Comparison of ENCODE assay signal across 8 mouse cellular contexts in genomic region chr17:32351269-32351668, GRCm38 (mm10). TPM values are rescaled to one million over a fixed set of nuclear protein-coding genes. Genes with fewer than 3 reads are reported as not detected.
DNase-seq lines count a peak whose midpoint lies in the region; ATAC-seq and TF ChIP-seq lines count a peak whose summit lies in the region.

No protein-coding gene starts in this region.

- peaks cover 28% of the 10 kb centered on the region for H3K36me3 ChIP-seq in heart, embryonic 13.5 days
- H3K36me3 ChIP-seq in G1E (replicated peaks), result peaks cover 50% of the 10 kb centered on the region
- peaks cover 23% of the 10 kb centered on the region for H3K36me3 ChIP-seq in heart, postnatal 0 days (replicated peaks; ENCODE audit: control insufficient read depth, insufficient read depth, low read length)
- H3K36me3 ChIP-seq in liver, embryonic 14.5 days (replicated peaks; ENCODE audit: control insufficient read depth, insufficient read depth, low read depth), result peaks cover 21% of the 10 kb centered on the region

- H3K4me1 ChIP-seq in heart, embryonic 13.5 days, result peaks cover 22% of the 10 kb centered on the region
- H3K4me1 ChIP-seq in G1E (ENCODE audit: insufficient read depth, low read depth, low read length), result peaks cover 19% of the 10 kb centered on the region
- H3K4me1 ChIP-seq in heart, postnatal 0 days (ENCODE audit: control insufficient read depth, insufficient read depth), result peaks cover 20% of the 10 kb centered on the region; the same call in 1 of the 2 replicates
- peaks cover 13 to 17% of the 10 kb centered on the region in 2 experiments for H3K4me1 ChIP-seq in liver, embryonic 14.5 days (replicated peaks; ENCODE audit: control insufficient read depth in 2 of 2, insufficient read depth in 2 of 2, low read length in 1 of 2)

- ATAC-seq in heart, embryonic 13.5 days (ENCODE audit: extremely low read depth, insufficient number of reproducible peaks, low FRiP score, low TSS enrichment), result no peak
- no peak for ATAC-seq in G1E (ENCODE audit: extremely low read depth, insufficient number of reproducible peaks, low FRiP score, poor library complexity, severe bottlenecking)
- no peak for ATAC-seq in heart, postnatal 0 days (ENCODE audit: insufficient read depth, low read depth)
- no peak for ATAC-seq in liver, embryonic 14.5 days (ENCODE audit: insufficient read depth)

- no peaks in the 10 kb centered on the region for H3K9me3 ChIP-seq in heart, embryonic 13.5 days
- H3K9me3 ChIP-seq in G1E (replicated peaks), result no peaks in the 10 kb centered on the region
- H3K9me3 ChIP-seq in heart, postnatal 0 days (replicated peaks; ENCODE audit: control insufficient read depth, low read length), result no peaks in the 10 kb centered on the region
- no peaks in the 10 kb centered on the region for H3K9me3 ChIP-seq in liver, embryonic 14.5 days (ENCODE audit: control insufficient read depth, low read length)

- TF ChIP-seq CTCF in G1E (IDR thresholded peaks at IDR 0.05; ENCODE audit: low read depth, low read length), result no peak
- TF ChIP-seq CTCF in heart, postnatal 0 days (IDR thresholded peaks at IDR 0.05; ENCODE audit: low read depth), result no peak
- TF ChIP-seq CTCF in liver, embryonic 14.5 days (IDR thresholded peaks at IDR 0.05; ENCODE audit: low read depth), result no peak

- peak overlapping the region; percentile 84; the same call in 1 of the 2 replicates for H3K4me3 ChIP-seq in heart, embryonic 13.5 days
- peak overlapping the region; percentile 94; the same call in 1 of the 2 replicates for H3K4me3 ChIP-seq in G1E (ENCODE audit: low read depth, low read length)
- H3K4me3 ChIP-seq in heart, postnatal 0 days (ENCODE audit: low read depth, low read length), result peak overlapping the region; percentile 71; the same call in 1 of the 2 replicates
- H3K4me3 ChIP-seq in liver, embryonic 14.5 days (ENCODE audit: insufficient read depth in 1 of 2, low read depth in 2 of 2, low read length in 2 of 2), result peak overlapping the region; percentile 14 to 88; a peak in 3 of 4 replicates

- no peak for TF ChIP-seq EP300 in heart, postnatal 0 days (IDR thresholded peaks at IDR 0.05; ENCODE audit: low read depth)
- TF ChIP-seq EP300 in liver, embryonic 14.5 days (IDR thresholded peaks at IDR 0.05; ENCODE audit: low read depth), result no peak

- H3K4me2 ChIP-seq in heart, embryonic 13.5 days, result peak overlapping the region; percentile 83
- peak overlapping the region; percentile 72 for H3K4me2 ChIP-seq in heart, postnatal 0 days (ENCODE audit: low read depth, low read length)
- H3K4me2 ChIP-seq in liver, embryonic 14.5 days (ENCODE audit: low read depth), result peak overlapping the region; percentile 84

- WGBS in heart, embryonic 13.5 days, result 74% methylated on average over 3 of the region's 3 CpGs
- 74% methylated on average over 3 of the region's 3 CpGs for WGBS in heart, postnatal 0 days
- WGBS in liver, embryonic 14.5 days (ENCODE audit: insufficient replicate concordance), result 61% methylated on average over 3 of the region's 3 CpGs

- no peak for DNase-seq in heart, adult 18-20 months
- no peak for DNase-seq in G1E (ENCODE audit: low spot score)
- DNase-seq in heart, postnatal 0 days (ENCODE audit: low spot score), result no peak
- DNase-seq in liver, embryonic 14.5 days (ENCODE audit: low read depth in 3 of 3, low spot score in 3 of 3), result no peak
- no peak for DNase-seq in spleen, postnatal 14 days (ENCODE audit: low spot score in 2 of 2)
- no peak for DNase-seq in cerebellum, postnatal 4 days (ENCODE audit: low spot score in 2 of 2)
- DNase-seq in right cerebral cortex, postnatal 4 days, result no peak

- H3K27ac ChIP-seq in heart, embryonic 13.5 days (replicated peaks), result no peak overlapping the region
- H3K27ac ChIP-seq in heart, postnatal 0 days (ENCODE audit: low read depth), result no peak overlapping the region
- no peak overlapping the region for H3K27ac ChIP-seq in liver, embryonic 14.5 days

- no peaks in the 10 kb centered on the region for H3K27me3 ChIP-seq in heart, embryonic 13.5 days (replicated peaks)
- no peaks in the 10 kb centered on the region for H3K27me3 ChIP-seq in G1E (ENCODE audit: insufficient read depth, low read length)
- H3K27me3 ChIP-seq in heart, postnatal 0 days (ENCODE audit: control insufficient read depth, insufficient read depth, low read length), result no peaks in the 10 kb centered on the region
- no peaks in the 10 kb centered on the region for H3K27me3 ChIP-seq in liver, embryonic 14.5 days (ENCODE audit: control insufficient read depth, insufficient read depth, low read length)

- H3K9ac ChIP-seq in heart, embryonic 13.5 days, result no peak overlapping the region
- H3K9ac ChIP-seq in heart, postnatal 0 days (replicated peaks; ENCODE audit: low read depth, low read length), result no peak overlapping the region
- peak overlapping the region; percentile 51; the same call in 1 of the 2 replicates for H3K9ac ChIP-seq in liver, embryonic 14.5 days (replicated peaks)

RNA-seq across cellular contexts. Expression of gene Akap8l, which starts 0.9 kb away (rescaled TPM):
- 83.9 and 84.3 TPM in 2 replicates for polyA plus RNA-seq in heart, embryonic 13.5 days (2015; fragmentation: Nextera tagmentation; extraction: Ambion mirVana)
- total RNA-seq in heart, adult 18-20 months (2021), result 10 to 100 TPM; 39.1 to 44.6 TPM
- total RNA-seq in G1E (2014; fragmentation: Nextera tagmentation) (57.8 and 68.8 TPM in 2 replicates), G1E (2017) (44.4 and 57.6 TPM in 2 replicates)
- 80.3 and 101 TPM in 2 replicates for polyA plus RNA-seq in G1E (2012)
- total RNA-seq in heart, postnatal 0 days (2014; rRNA removed; ENCODE audit: low replicate concordance), result 38.5 and 80.6 TPM in 2 replicates
- polyA plus RNA-seq in heart, postnatal 0 days (2015; fragmentation: Nextera tagmentation; extraction: Ambion mirVana), result 66.4 and 70.8 TPM in 2 replicates
- 24.1 and 35.4 TPM in 2 replicates for polyA plus RNA-seq in liver, embryonic 14.5 days (2012; rRNA removed)
- 18.9 and 23.5 TPM in 2 replicates for polyA plus RNA-seq in liver, embryonic 14.5 days (2014; fragmentation: Nextera tagmentation; extraction: Ambion mirVana)

RNA-seq across cellular contexts. Expression of gene Akap8, which starts 30.2 kb away (rescaled TPM):
- polyA plus RNA-seq in heart, embryonic 13.5 days (2015; fragmentation: Nextera tagmentation; extraction: Ambion mirVana), result 65.8 and 67.8 TPM in 2 replicates
- 10 to 100 TPM; 40.2 to 44.3 TPM for total RNA-seq in heart, adult 18-20 months (2021)
- total RNA-seq in G1E (2014; fragmentation: Nextera tagmentation) (67.3 and 80.8 TPM in 2 replicates), G1E (2017) (119 and 132 TPM in 2 replicates)
- 251 and 272 TPM in 2 replicates for polyA plus RNA-seq in G1E (2012)
- 65.8 and 110 TPM in 2 replicates for total RNA-seq in heart, postnatal 0 days (2014; rRNA removed; ENCODE audit: low replicate concordance)
- 31.0 and 40.2 TPM in 2 replicates for polyA plus RNA-seq in heart, postnatal 0 days (2015; fragmentation: Nextera tagmentation; extraction: Ambion mirVana)
- 19.4 and 26.8 TPM in 2 replicates for polyA plus RNA-seq in liver, embryonic 14.5 days (2012; rRNA removed)
- polyA plus RNA-seq in liver, embryonic 14.5 days (2014; fragmentation: Nextera tagmentation; extraction: Ambion mirVana), result 12.3 and 12.6 TPM in 2 replicates

RNA-seq across cellular contexts. Expression of gene Wiz, which starts 38.0 kb away (rescaled TPM):
- 10.9 and 12.4 TPM in 2 replicates for polyA plus RNA-seq in heart, embryonic 13.5 days (2015; fragmentation: Nextera tagmentation; extraction: Ambion mirVana)
- 10 to 100 TPM; 15.0 to 19.0 TPM for total RNA-seq in heart, adult 18-20 months (2021)
- 66.2 and 66.7 TPM in 2 replicates for total RNA-seq in G1E (2014; fragmentation: Nextera tagmentation)
- 2.3 and 2.7 TPM in 2 replicates for total RNA-seq in G1E (2017)
- polyA plus RNA-seq in G1E (2012), result 87.8 and 88.7 TPM in 2 replicates
- 14.2 and 21.4 TPM in 2 replicates for total RNA-seq in heart, postnatal 0 days (2014; rRNA removed; ENCODE audit: low replicate concordance)
- 6.8 and 7.0 TPM in 2 replicates for polyA plus RNA-seq in heart, postnatal 0 days (2015; fragmentation: Nextera tagmentation; extraction: Ambion mirVana)
- 9.8 and 10.7 TPM in 2 replicates for polyA plus RNA-seq in liver, embryonic 14.5 days (2012; rRNA removed)
- 5.5 and 7.8 TPM in 2 replicates for polyA plus RNA-seq in liver, embryonic 14.5 days (2014; fragmentation: Nextera tagmentation; extraction: Ambion mirVana)

RNA-seq across cellular contexts. Expression of gene Rasal3, which starts 52.1 kb away (rescaled TPM):
- polyA plus RNA-seq in heart, embryonic 13.5 days (2015; fragmentation: Nextera tagmentation; extraction: Ambion mirVana), result 0.49 and 1.1 TPM in 2 replicates
- 1 to 10 TPM in 1 of 2 experiments, under 1 TPM in 1; 0.97 to 4.4 TPM for total RNA-seq in heart, adult 18-20 months (2021)
- total RNA-seq in G1E (2014; fragmentation: Nextera tagmentation) (1.5 and 2.9 TPM in 2 replicates), G1E (2017) (6.5 and 6.8 TPM in 2 replicates)
- 0.86 and 1.1 TPM in 2 replicates for polyA plus RNA-seq in G1E (2012)
- total RNA-seq in heart, postnatal 0 days (2014; rRNA removed; ENCODE audit: low replicate concordance), result 7.3 and 15.0 TPM in 2 replicates
- polyA plus RNA-seq in heart, postnatal 0 days (2015; fragmentation: Nextera tagmentation; extraction: Ambion mirVana), result 0.40 TPM in 2 replicates
- 2.0 and 2.1 TPM in 2 replicates for polyA plus RNA-seq in liver, embryonic 14.5 days (2012; rRNA removed)
- polyA plus RNA-seq in liver, embryonic 14.5 days (2014; fragmentation: Nextera tagmentation; extraction: Ambion mirVana), result 2.2 and 2.3 TPM in 2 replicates
